Mouse (Mus musculus) heart, adult 11 months (tissue): ENCODE data around the gene Chd1l.

ENCODE experiments used
- DNase-seq: peaks from one replicate; pipeline ENCODE4 v3.0.0; 2022

Chd1l gene

GRCm38 (mm10) chr3:97609845-97610410 lies at the start of gene Chd1l:
Gene Chd1l (minus strand): TSS chr3:97610203.
- peak; percentile 99 for DNase-seq

DNA sequence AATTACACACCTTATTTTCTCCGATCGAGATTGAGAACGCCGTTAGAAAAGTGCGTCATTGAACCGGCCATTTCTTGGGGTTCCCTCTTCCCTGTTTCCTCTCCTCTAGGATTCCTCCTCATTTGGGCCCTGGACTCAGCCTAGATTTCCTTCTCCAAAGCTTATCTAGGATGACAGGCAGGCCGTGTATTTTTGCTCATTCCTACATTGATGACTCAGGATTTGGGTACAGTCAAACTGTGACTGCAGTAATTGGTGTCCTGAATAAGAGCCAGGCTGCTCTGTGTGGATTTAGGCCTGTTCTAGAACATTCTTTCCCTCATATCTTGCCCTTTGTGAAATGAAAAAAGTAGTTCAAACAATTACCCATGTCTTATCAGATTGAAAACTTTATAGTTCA lies 49.7 kb upstream of the Chd1l start:
- DNase-seq, result peak; percentile 89

GRCm38 (mm10) chr3:97658426-97659193 lies 48.6 kb upstream of the Chd1l start:
- DNase-seq, result no peak

DNA sequence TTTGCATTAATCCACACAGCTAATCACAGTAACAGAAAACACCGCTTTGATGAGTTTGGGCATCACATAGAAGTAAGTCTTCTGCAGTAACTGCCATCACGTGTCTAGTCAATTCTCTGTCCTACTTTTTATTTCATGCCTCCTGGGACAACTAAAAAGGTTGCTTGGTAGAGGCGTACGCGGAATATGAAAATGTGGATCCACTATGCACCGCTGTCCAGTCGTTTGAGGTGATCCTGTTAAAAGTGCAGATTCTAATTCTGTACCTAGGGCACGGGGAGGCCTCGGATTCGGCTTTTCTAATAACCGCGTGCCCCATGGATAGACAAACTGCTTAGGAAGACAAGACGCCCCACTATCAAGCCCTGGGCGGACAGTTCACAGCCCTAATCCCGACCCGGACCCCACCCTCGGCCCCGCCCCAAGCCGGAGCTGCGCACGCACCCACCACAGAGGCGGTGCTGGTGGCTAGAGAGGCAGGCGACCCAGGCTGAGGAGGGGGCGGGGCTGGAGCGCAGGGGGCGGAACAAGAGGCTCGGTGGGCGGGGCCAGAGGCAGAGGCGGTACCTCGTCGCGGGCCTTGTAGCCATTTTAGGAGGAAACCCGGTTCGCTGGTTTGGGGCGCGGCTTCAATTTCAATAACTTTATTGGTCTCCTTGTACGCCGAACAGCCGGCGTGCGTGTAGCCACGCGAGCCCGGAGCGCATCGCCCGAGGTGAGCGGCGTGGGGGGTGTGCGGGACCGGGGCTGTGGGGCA lies 47.8 kb upstream of the Chd1l start, which contains the start of gene Prkab2:
Gene Prkab2 (plus strand): TSS at position 539 of the 757 bp plus-strand sequence.
- DNase-seq, result peak; percentile 100

DNA sequence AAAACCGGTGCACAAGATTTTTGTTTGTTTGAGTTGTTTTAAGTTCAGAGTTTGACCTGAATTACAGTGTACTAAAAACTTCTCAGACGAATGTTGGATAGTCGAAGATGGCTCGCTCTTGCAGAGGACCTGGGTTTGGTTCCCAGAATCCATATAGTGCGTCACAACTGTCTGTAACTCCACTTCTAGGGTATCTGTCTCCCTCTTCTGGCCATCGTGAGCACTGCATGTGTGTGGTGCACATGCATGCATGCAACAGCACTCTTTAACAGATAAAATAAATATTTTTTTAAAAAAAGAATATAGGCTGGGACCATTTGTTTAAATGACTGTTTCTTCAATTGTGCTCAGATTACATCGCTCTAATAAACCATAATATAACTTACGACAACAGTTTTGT lies 44.9 kb upstream of the Chd1l start:
- DNase-seq, result peak; percentile 52

DNA sequence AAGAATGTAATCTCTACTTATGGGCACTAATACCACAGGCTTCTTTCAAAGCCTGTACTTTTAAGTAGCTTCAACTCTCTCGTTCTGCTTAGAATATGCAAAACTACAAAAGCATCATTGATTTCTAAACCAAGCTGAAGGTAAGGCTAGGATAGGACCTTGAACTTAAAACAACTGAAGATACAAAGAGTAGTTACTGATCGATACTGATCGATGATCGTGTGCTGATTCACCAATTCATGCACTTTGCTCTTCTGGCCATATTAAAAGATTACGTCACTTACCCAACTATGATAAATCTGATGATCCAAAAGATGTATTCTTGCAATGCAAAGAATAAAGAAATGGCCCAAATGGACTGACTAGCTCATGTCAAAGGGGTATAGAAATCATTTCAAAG lies 43.8 kb upstream of the Chd1l start:
- DNase-seq, result no peak

DNA sequence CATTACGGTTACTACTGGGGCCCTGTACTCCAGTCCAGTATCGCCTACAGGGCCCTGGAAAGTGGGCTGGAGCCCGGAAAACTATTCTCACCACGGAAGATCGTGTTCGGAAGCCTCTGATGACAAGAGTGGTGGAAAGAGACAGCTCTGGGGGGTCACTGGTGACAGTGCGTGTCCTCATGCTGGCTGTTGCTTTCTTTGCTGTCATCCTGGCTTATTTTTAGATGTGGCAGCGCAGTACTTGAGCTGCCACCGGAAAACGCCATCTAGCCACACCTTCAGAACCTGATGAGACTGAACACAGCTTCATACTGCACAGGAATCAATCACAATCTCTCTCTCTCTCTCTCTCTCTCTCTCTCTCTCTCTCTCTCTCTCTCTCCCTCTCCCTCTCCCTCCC lies 41.6 kb upstream of the Chd1l start:
- peak; percentile 95 for DNase-seq

DNA sequence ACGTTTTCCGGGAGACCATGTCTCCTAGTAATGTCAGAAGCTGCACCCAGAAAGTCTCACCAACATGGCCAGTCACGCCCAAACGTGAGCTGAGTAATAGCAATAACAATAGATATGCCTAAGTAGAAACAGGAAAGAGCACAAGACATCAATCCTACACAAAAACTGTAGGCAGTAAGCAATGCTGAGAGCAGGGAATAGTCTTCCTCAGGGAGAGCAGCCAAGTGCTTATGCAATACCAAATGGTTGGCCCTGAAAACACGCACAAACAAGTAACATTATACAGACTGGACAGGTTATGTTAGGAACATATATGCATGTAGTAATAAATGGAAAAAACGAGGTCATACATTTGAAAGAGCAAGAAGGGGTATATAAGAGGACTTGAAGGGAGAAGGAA lies 39.5 kb upstream of the Chd1l start:
- DNase-seq, result peak; percentile 81

DNA sequence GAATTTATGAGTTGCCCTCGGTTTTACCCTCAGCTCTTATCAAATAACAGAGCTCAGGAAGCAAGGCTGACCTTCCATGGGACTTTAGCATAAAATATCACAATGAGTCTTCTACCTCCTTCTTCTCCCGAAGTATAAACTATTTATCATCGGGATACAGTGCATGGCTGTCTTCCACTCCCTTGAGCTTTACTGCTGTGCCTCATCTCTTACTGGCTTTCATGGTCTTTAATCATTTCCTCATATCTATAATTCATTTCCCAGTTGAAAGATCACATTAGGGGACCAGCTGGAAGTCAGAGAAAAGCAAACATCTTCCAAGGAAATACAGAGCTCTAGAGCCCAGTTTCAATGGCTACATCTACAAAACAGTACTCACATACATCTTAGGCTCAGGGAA lies 39.0 kb upstream of the Chd1l start:
- no peak for DNase-seq

DNA sequence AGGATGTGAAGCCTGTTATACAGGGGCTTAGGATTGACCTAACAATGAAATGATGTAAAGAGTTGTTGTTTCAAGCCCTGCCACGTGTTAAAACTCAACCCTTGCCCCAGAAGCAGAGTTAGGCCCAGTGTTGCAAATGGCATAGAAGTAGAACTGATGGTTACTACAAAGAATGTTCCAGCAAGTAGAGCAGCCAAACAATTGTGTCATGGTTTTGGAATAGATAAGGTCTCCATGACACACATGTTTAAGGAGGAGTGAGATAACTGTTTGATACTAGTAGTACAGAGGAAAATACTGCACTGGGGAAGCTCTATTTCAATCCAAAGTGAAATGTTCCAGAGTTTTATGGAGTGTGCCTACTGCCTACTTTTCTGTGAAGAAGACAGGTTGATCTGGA lies 38.5 kb upstream of the Chd1l start:
- no peak for DNase-seq

GRCm38 (mm10) chr3:97642001-97642400 lies 32.0 kb upstream of the Chd1l start:
- peak; percentile 72 for DNase-seq

- peak; percentile 56 for DNase-seq
Observed at GRCm38 (mm10) chr3:97641396-97641795, 31.4 kb upstream of the Chd1l start.

GRCm38 (mm10) chr3:97634288-97634761 lies 24.3 kb upstream of the Chd1l start:
- peak; percentile 94 for DNase-seq

DNA sequence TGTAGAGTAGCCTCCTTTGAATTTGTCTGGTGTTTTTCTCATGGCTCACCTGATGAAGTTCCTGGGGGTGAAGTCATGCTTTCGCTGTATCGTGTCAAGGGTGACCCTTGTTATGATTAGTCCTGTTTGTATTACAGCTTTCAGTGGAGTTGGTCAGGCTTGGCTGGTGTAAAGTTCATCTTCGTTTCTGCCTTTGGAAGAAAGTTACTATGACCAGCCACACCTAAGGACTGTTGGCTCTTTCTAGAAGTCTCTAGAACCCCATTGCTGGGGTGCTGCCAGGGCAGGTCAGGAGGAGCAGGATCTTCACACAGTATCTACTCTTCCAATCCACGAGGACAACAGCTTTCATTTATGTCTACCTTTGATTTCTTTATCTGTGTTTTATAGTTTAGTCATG lies 23.5 kb upstream of the Chd1l start:
- DNase-seq, result peak; percentile 79

GRCm38 (mm10) chr3:97631258-97631860 lies 21.4 kb upstream of the Chd1l start:
- DNase-seq, result peak; percentile 84

GRCm38 (mm10) chr3:97630746-97631145 lies 20.7 kb upstream of the Chd1l start:
- DNase-seq, result peak; percentile 68

GRCm38 (mm10) chr3:97629941-97630340 lies 19.9 kb upstream of the Chd1l start:
- DNase-seq, result peak; percentile 84

- peak; percentile 99 for DNase-seq
Observed at GRCm38 (mm10) chr3:97628391-97629001, 18.5 kb upstream of the Chd1l start, which contains the start of gene Fmo5. Gene Fmo5 (plus strand): TSS chr3:97628804.

DNA sequence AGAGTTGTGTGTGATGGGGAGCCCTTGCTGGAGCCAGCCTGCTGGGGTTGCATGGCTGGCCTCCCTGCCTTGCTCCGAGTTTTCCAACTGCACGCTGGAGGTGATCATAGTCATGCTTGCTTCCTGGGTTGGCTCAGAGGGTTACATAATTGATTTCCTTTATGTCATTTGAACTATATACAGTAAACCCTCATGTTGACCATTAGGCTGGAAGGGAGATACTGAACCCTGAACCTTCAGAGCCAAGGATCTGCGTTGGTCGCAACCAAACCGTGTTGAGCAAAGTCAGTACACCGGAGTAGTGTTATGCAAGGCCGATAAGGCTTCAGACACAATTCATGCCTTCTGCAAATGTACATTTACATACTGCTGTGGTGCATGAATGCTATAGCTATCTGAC lies 17.9 kb upstream of the Chd1l start:
- DNase-seq, result peak; percentile 92

DNA sequence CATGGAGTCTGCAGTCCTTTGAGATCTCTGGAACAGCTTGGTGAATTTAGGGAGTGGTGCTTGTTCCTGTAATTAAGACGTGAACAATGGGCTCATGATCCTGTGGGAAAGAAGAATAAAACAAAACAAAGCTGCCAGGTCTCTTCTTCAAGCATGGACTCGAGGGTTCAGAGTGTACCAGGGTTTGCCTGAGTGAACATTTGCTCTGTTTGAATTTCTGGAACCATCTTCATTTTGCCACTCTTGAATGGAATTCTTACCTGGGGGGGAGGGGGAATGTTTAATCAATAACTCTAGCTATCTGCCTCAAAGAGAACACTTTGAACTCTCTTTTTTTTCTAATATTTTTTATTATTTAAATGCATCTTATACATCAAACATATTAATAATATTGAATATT lies 14.6 kb upstream of the Chd1l start:
- peak; percentile 53 for DNase-seq

DNA sequence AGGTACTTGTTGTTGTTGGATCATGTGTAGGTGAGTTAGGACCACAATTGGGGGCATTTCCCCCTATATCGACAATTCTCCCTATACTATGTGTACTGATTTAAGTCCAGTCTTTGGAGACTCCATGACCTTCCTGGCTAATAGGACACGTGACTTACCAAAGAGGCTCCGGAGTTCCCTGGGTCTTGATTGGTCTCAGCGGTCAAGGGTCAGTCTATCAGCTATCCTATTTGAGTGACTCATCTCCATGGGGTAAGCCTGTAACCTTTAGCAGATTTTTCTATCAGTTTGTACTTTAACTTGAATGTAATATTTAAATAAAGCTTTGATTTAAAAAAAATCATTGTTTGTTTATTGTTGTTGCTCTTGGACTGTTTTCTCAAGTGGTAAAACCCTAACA lies 10.7 kb upstream of the Chd1l start:
- peak; percentile 6 for DNase-seq

DNA sequence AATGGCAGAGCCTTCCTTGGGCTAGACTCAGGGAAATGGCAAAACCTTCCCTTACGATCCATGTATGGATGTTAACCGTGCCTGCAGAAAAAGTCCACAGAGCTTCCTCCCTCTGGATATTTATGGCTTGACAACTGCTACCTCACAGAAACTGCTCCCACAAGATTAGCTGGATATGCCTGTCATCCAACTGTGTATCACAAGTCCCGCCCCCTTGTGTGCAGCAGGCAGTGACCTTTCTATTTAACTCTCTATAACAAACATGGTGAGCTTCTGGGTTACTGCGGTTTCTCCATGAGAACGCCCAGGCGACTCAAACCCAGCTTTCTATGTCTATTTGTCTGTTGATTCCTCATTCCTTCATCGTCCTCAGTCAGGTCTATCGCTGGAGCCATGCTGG lies 7.9 kb upstream of the Chd1l start:
- no peak for DNase-seq
